Mouse (Mus musculus) embryonic stem cell, embryonic (primary cell): ENCODE results near the gene Rit1.

Experiments used
- CTCF ChIA-PET, 4 experiments: fragments of 300-600 bp in 2 of 4; fragments of 350-600 bp in 2 of 4; sonication (Branson Sonifier 250); formaldehyde crosslinking; loops; one replicate each; lab custom pipeline; 2022; ENCODE audit warnings: inconsistent platforms in 2 of 4; lab: Charles Lee
- POLR2A ChIA-PET, 4 experiments: fragments of 300-600 bp in 2 of 4; fragments of 350-600 bp in 2 of 4; sonication (Branson Sonifier 250); formaldehyde crosslinking; loops; one replicate each; lab custom pipeline; 2022; ENCODE audit warnings: antibody characterized with exemption in 4 of 4, inconsistent platforms in 1 of 4; lab: Charles Lee

Gene Rit1

DNA sequence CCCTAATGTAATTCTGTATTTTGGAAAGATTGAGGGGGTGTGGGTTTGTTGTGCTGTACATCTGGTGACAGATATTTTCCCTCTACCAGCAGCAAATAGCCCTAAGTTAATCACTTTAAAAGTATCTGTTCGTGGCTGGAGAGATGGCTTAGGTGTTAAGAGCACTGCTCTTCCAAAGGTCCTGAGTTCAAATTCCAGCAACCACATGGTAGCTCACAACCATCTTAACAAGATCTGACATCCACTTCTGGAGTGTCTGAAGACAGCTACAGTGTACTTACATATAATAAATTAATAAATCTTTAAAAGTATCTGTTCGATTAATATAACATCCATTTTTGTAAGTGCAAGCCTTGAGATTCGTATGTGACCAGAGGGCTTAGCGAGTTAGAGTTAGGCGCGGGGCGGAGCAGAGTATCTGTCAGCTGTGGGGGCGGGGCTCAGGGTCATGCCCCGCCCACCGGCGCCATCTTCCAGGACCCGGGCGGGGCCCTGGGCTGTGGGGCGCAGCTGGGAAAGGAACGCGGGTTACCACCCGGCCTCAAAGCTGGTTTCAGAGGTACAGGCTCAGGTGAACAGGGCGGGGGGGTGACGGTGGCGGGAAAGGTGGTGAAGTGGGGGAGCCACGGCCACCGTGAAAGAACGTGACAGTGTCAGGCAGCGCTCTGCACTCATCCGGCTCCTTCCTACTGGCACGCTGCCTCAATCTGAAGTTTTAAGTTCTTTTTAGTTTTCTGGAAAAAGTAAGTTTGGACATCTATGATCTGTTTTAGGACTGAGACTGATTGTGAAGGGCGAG, at the start of gene Rit1:
Rit1 (plus strand) TSS at position 440 of the 799 bp plus-strand sequence.
- POLR2A ChIA-PET, result interaction anchor here (0.5 to 4.9 kb wide), 33 partner anchors 9 to 1665 kb away, joined by 3 to 46 read pairs (median 4); partner anchors contain the start of genes Khdc4 (in 2 of the 4), Smg5 (in 1 of the 4) and Tmem79 (in 1 of the 4)
- CTCF ChIA-PET, result interaction anchor here in 1 of 4 experiments (0.6 to 1.0 kb wide), 3 partner anchors 35 to 425 kb away, joined by 3 to 5 read pairs (median 3); no protein-coding TSS in a partner anchor

DNA sequence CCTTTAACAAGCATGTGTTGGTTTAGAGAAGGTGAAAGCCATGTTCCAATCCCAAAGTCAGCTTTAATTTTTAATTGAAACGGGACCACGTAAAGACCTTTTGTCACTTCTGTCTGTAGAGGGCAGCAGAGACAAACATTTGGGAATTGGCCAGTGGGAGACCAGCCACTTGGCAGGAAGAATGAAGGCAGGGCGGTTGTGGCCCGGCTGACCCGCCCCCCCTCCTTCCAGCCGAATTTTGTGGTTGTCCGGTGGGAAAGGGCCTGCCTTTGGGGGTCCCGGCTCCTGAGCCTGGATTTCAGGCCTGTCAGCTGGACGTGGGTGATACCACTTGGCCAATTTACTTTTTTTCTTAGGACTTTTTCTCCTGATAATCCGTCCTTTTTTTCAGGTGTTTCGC, 39.2 kb upstream of the Rit1 start:
- CTCF ChIA-PET, result interaction anchor here (0.6 to 3.5 kb wide), 29 partner anchors 9 to 650 kb away, joined by 3 to 19 read pairs (median 4); partner anchors contain the start of gene Khdc4 (in 1 of the 4)
- POLR2A ChIA-PET, result interaction anchor here in 3 of 4 experiments (0.6 to 4.8 kb wide), 13 partner anchors 8 to 267 kb away, joined by 3 to 38 read pairs (median 5); partner anchors contain the start of genes Khdc4 (in 2 of the 3) and Pmf1 (in 1 of the 3)

DNA sequence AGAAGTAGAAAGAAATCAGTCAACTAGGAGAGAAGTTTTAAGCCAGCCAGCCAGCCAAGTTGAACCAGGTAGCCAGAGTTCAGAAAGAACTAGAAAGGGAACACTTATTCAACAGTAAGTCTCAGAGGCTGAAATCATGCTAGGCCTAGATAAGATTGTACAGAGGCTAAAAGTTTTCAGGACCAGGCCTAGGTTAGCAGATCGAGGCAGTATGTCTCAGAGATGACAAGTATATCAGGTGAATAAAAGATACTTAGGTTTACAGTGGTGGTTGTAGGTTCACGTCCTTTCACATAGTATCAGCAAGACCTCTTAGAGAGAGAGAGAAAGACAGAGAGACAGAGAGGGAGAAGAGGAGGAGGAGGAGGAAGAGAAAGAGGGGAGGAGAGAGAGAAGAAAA, 32.8 kb upstream of the Rit1 start:
- CTCF ChIA-PET, result no interaction called here

DNA sequence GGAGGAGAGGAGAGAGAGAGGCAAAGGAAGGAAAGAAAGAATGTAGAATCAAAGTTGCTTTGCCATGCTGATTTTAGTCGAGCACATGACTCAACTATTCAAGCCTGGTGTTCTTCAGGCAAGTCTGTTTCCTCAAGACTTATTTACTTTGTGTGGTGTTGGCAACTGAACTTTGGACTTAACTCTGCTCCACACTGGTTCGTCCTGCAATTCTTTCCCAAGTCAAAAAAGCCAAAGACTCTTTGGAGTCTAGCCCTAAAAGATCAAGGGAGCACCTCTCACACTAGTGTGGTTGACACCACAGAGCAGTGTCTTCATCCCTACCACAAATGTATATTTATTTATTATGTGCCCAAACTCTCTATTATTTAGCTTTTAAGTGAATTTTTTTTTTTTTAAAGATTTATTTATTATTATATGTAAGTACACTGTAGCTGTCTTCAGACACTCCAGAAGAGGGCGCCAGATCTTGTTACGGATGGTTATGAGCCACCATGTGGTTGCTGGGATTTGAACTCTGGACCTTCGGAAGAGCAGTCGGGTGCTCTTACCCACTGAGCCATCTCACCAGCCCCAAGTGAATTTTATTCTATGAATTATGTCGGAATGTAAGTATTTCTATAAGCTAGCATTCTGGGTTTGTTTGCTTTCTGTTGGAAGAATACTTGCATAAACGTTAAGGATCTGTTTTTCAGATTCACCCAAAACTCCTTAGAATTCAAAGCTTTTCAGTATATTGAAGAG, 32.2 kb upstream of the Rit1 start:
- ChIA-PET CTCF (interaction anchor here in 3 of 4 experiments (0.6 to 0.8 kb wide), 4 partner anchors 53 to 248 kb away, joined by 4 to 6 read pairs (median 4); partner anchors contain the start of gene Ssr2 (in 1 of the 3)), POLR2A (interaction anchor here in 3 of 4 experiments (0.6 to 2.8 kb wide), 28 partner anchors 8 to 1252 kb away, joined by 3 to 24 read pairs (median 4); partner anchors contain the start of genes Lamtor2 (in 1 of the 3), Rit1 (in 1 of the 3), Smg5 (in 1 of the 3) and Tmem79 (in 1 of the 3))

More for the DNA sequence above, 32.8 kb upstream of the Rit1 start:
- POLR2A ChIA-PET, result no interaction called here

DNA sequence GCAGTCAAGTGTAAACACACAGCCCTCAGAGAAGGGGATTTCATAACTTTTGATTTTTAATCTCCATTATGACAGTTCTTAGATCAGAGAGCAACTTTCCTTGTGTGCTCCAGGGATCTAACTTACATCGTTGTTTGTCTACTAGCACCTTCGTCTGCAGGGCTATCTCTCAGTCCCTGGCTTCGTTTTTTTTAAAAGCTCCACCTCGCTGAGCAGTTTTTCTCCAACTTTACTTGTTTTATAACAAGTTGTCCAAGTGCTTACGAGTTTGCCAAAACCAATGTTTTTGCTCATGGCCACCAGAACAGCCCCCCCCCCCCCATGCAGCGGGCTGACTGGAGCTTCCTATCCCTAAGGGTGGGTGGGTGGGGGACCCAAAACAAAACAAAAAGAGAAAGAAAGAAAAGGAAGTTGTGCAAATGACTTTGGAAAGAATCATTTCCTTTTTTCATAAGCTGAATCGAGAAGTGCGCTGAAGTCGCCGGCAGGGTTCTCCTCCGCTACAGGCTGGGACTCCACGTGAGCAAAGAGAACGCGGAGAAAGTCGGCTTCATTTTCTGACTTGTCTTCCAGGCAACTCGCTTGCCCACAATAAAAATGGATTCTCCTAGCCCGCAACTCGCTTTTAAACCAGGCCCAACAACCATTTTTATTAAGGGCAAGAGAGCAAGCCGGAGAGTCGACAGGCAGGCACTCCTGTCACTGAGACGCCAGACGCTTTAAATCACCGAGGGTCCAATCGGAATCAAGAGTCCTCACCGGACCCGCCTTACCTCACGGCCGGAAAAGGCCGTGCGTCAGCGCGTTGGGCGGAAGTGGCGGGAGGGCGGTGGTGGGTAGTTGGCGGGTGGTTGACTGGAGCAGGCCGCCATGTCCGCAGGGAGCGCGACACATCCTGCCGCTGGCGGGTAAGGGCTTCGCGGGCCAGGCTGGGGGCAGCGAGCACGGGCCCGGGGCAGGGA, 31.4 kb upstream of the Rit1 start, which contains the start of gene Khdc4:
Khdc4 (plus strand) TSS at position 824 of the 962 bp plus-strand sequence.
- ChIA-PET POLR2A (interaction anchor here (0.6 to 2.8 kb wide), 72 partner anchors 8 to 1251 kb away, joined by 3 to 24 read pairs (median 4); partner anchors contain the start of genes Rab25 (in 2 of the 4), Rit1 (in 2 of the 4), Lamtor2 (in 1 of the 4) and Mex3a (in 1 of the 4)), CTCF (interaction anchor here in 3 of 4 experiments (0.5 to 1.8 kb wide), 9 partner anchors 8 to 571 kb away, joined by 3 to 12 read pairs (median 5); partner anchors contain the start of gene Ssr2 (in 1 of the 3))

DNA sequence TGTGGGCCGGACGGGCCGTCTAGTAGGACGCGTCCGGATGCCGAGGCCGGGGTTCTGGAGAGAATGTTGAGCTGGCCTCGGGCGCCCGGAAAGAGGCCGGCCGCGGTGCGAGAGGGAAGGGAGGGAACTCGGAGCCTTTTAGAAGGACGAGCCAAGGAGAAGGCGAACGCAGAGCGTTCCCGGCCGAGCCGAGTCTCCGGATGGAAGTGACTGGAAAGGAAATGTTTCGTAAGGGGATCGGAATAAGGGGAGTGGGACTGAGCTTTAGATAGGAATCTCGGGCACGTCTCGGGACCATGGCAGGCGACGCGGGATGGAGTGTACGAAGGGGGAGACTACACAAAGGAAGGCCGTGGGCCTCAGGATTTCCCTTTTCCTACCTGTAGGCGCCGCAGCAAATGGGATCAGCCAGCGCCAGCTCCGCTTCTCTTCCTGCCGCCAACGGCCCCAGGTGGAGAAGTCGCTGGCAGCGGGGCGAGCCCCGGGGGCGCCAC, 30.6 kb upstream of the Rit1 start:
- ChIA-PET POLR2A (interaction anchor here (0.6 to 2.8 kb wide), 64 partner anchors 8 to 417 kb away, joined by 3 to 24 read pairs (median 4); partner anchors contain the start of genes Lamtor2 (in 2 of the 4), Rab25 (in 2 of the 4), Rit1 (in 2 of the 4) and Mex3a (in 1 of the 4)), CTCF (interaction anchor here in 2 of 4 experiments (0.7 to 1.8 kb wide), 4 partner anchors 9 to 79 kb away, joined by 4 to 12 read pairs (median 4); no protein-coding TSS in a partner anchor)

DNA sequence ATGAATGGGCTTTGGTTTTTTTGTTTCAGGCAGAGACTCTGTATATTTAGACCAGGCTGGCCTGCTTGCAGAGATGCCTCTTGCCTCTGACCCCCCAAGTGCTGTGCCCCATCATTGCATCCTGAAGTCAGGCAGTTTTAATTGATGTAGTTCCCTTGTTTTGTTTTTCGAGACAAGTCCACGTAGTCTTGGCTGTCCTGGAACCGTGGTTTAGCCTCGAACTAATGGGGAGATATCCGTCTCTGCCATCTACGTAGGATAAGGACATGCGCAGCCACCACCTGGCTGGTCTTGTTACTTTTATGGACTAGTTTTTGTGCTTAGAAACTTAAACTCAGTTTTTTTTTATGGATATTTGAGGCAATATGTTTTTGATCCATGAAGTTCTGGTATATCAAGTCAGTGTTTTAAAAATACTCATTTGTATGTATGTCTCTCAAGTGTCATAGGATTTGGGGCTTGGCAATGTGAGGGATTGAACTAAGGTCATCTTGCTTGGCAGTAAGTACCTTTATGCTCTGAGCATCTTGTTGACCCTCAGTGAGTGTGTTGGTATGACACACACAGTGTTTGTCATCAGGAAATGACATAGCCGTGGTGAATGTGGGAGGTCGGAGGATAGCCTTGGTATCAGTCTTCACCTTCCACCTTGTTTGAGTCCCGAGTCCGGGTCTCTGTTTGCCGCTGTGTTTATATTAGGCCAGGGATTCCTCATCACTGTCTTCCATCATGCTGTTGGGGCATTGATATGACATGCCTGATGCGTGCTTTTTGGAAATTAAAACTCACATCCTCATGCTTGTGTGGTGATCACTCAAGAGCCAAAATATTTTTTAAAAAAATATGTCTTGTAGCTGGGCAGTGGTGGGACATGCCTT, 29.7 kb upstream of the Rit1 start:
- CTCF ChIA-PET, result interaction anchor here in 2 of 4 experiments (1.3 to 1.8 kb wide), 2 partner anchors 10 to 80 kb away, joined by 5 to 12 read pairs; no protein-coding TSS in a partner anchor
- POLR2A ChIA-PET, result interaction anchor here (0.7 to 2.8 kb wide), 37 partner anchors 7 to 162 kb away, joined by 3 to 24 read pairs (median 4); partner anchors contain the start of genes Rab25 (in 1 of the 4) and Rit1 (in 1 of the 4)

DNA sequence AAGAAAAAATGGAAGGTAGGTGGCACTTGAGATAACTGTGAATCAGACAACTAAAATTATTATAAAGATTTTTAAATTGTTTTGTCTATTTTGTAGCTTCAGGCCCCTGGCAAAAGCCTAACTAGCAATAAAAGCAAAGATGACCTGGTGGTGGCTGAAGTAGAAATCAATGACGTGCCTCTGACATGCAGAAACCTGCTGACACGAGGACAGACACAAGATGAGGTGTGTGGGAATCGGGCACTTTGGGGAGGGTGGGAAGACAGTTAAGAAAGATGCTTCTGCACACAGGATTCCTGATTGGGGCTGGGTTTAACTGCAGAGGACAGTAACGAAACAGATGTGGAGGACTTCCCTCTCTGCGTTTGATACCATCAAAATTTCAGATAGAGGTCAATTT, 27.6 kb upstream of the Rit1 start:
- ChIA-PET CTCF (no interaction called here), POLR2A (interaction anchor here in 1 of 4 experiments (0.9 to 1.2 kb wide), 2 partner anchors 14 to 28 kb away, joined by 3 to 4 read pairs; partner anchors contain the start of gene Rit1)

DNA sequence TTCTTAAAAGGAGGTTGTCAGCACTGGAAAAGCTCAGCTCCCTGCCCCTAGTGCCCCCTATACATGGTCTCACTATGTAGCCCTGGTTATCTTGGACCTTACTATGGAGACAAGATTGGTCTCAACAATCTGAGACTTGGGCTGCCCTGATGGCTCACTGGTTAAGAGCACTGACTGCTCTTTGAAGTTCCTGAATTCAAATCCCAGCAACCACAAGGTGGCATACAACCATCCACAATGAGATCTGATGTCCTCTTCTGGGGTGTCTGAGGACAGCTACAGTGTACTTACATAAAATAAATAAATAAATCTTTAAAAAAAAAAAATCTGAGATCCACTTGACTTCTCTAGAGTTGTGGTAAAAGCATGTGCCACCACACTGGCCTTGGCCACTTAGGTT, 21.1 kb upstream of the Rit1 start:
- ChIA-PET CTCF (no interaction called here), POLR2A (interaction anchor here in 2 of 4 experiments (0.5 to 3.3 kb wide), 7 partner anchors 7 to 21 kb away, joined by 3 to 17 read pairs (median 3); partner anchors contain the start of genes Khdc4 (in 2 of the 2) and Rit1 (in 1 of the 2))

DNA sequence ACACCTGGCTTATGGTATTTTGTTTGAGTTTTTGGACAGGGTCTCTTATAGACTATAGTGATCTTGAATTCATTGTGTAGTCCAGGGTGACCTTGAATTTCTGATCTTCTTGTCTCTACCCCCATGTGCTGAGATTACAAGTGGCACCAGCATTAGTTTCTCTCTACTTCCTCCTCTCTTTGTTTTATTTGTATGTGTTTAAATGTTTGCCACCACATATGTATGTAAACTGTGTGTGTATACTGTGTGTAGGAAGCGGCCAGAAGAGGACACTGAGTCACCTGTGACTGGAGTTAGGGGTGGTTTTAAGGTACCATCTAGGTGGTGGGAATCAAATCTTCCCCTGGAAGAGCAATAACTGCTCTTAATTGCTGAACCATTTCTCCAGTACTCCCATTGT, 18.6 kb upstream of the Rit1 start:
- POLR2A ChIA-PET, result interaction anchor here in 3 of 4 experiments (0.8 to 5.8 kb wide), 7 partner anchors 10 to 19 kb away, joined by 3 to 46 read pairs (median 3); partner anchors contain the start of genes Khdc4 (in 3 of the 3) and Rit1 (in 1 of the 3)
- CTCF ChIA-PET, result no interaction called here

DNA sequence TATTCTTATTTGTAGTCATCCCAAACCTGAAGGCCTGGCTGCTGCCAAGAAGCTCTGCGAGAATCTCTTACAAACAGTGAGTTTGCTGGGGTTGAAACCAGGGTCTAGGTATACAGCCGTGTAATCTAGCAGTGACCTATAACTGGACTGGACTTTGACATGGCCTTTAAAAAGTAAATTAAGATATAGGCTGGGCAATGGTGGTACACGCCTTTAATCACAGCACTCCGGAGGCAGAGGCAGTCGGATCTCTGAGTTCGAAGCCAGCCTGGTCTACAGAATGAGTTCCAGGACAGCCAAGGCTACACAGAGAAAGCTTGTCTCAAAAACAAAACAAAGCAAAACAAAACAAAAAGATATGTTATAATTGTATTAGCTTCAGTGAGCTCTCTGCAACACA, 17.8 kb upstream of the Rit1 start:
- ChIA-PET POLR2A (interaction anchor here (0.7 to 5.8 kb wide), 13 partner anchors 10 to 360 kb away, joined by 3 to 46 read pairs (median 3); partner anchors contain the start of genes Khdc4 (in 3 of the 4) and Rit1 (in 2 of the 4)), CTCF (no interaction called here)

DNA sequence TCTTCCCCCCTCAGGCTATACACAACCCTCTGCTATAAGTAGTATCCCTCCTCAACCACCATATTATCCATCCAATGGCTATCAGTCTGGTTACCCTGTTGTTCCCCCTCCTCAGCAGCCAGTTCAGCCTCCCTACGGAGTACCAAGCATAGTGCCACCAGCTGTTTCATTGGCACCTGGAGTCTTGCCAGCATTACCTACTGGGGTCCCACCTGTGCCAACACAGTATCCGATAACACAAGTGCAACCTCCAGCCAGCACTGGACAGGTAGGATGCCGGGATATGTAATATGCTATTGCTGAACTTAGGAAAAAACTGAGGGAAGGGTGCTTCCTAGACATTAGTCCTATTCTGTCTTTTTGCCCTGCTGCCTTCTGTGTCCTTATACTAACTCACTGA, 16.4 kb upstream of the Rit1 start:
- ChIA-PET CTCF (interaction anchor here in 1 of 4 experiments (0.5 kb wide), 1 partner anchor 267 kb away, joined by 5 read pairs; no protein-coding TSS in a partner anchor), POLR2A (interaction anchor here in 3 of 4 experiments (1.0 to 5.8 kb wide), 8 partner anchors 9 to 375 kb away, joined by 3 to 46 read pairs (median 4); partner anchors contain the start of genes Glmp (in 1 of the 3) and Rit1 (in 1 of the 3))

DNA sequence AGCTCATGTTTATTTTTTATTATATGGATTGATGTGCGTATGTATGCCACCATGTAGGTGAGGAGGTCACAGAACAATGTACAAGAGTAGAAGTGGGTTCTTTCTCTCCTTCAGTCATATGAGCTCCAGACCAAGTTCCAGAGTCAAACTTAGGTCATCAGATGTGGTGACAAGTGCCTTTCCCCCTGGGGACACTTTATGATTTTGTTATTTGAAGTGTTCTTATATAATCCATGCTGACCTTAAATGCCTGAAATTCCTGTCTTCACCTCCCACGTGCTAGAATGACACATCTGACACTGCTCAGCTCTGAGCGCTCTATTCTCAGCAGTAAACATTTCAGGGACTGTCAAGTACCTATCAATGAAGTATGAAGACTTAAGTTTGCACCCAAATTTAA, 15.4 kb upstream of the Rit1 start:
- ChIA-PET CTCF (interaction anchor here in 1 of 4 experiments (0.6 kb wide), 1 partner anchor 53 kb away, joined by 9 read pairs; no protein-coding TSS in a partner anchor), POLR2A (interaction anchor here in 2 of 4 experiments (0.6 to 5.8 kb wide), 9 partner anchors 7 to 376 kb away, joined by 3 to 46 read pairs (median 4); partner anchors contain the start of genes Glmp (in 1 of the 2) and Rit1 (in 1 of the 2))

DNA sequence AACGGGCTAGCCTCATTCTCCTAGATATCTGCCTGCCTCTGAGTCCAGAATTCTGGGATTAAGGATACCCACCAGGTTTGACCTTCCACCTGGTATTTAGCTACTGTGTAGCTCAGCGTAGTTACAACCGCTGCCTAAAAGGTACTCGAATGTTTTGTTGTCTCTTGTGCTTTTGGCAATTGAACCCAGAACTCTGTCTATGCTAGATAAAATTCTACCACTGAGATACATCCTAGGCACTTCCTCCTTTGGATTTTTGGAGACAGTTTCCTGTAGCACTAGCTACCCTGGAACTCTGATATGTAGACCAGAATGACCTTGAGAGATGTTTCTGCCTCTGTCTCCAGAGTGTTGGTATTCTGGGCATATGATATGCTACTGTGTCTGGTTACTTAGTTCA, 2.9 kb upstream of the Rit1 start:
- POLR2A ChIA-PET, result interaction anchor here in 2 of 4 experiments (0.6 to 3.4 kb wide), 12 partner anchors 9 to 808 kb away, joined by 3 to 17 read pairs (median 3); partner anchors contain the start of gene Khdc4 (in 1 of the 2)
- CTCF ChIA-PET, result interaction anchor here in 2 of 4 experiments (0.6 kb wide), 2 partner anchors 10 to 218 kb away, joined by 4 to 16 read pairs; no protein-coding TSS in a partner anchor
